Comparison of ENCODE assay signal across 20 mouse cellular contexts in the genomic region with DNA sequence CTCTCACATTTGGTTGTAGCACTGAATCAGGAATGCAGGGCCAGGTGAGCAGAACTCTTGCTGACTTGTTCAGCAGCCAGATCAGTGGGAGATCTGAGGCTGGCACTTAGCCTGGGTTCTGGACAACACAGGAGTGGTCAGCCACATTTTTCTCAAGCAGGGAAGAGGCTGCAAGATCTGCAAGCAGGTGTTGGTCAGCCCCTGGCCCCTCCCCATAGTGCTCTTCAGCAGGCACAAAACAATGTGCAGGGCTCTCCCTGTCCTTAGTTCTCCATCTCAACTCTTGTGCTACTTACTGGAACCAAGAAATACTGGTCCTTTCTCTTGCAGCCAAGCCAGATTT. TPM values are rescaled to one million over a fixed set of nuclear protein-coding genes. Genes with fewer than 3 reads are reported as not detected.
DNase-seq lines count a peak whose midpoint lies in the region; ATAC-seq and TF ChIP-seq lines count a peak whose summit lies in the region.
"Had no signal": no experiment of that assay in that cellular context is flagged by ENCODE, and none has a peak within 500 bp of the region (broad histone marks: within the 10 kb centered on the region; RNA-seq: fewer than 3 reads in every experiment).

No protein-coding gene starts in this region.

- H3K27ac ChIP-seq in gastrocnemius, adult 2 months, result peak overlapping the region; percentile 40; the same call in 1 of the 2 replicates
- peak overlapping the region; percentile 74 for H3K27ac ChIP-seq in kidney, embryonic 15.5 days
- no peak overlapping the region for H3K27ac ChIP-seq in kidney, embryonic 14.5 days (ENCODE audit: low read depth, low read length)
- H3K27ac ChIP-seq: hindbrain, embryonic 12.5 days; left cerebral cortex, adult 2 months; limb, embryonic 12.5 days; liver, embryonic 12.5 days had no signal

- TF ChIP-seq CTCF in gastrocnemius, adult 2 months (IDR thresholded peaks at IDR 0.05), result no peak

- no peaks in the 10 kb centered on the region for H3K9me3 ChIP-seq in kidney, embryonic 15.5 days (replicated peaks)
- H3K9me3 ChIP-seq in kidney, embryonic 14.5 days (ENCODE audit: control insufficient read depth, low read length), result no peaks in the 10 kb centered on the region
- H3K9me3 ChIP-seq: hindbrain, embryonic 12.5 days; limb, embryonic 12.5 days; liver, embryonic 12.5 days had no signal

- intact Hi-C loops in gastrocnemius, adult 2 months (cut with DNase I), result no loop called here
- intact Hi-C loops in left cerebral cortex, postnatal 10 days (cut with DNase I), result no loop called here

- no peak for ATAC-seq in kidney, embryonic 15.5 days (replicated peaks; ENCODE audit: low FRiP score)
- no peak for ATAC-seq in kidney, embryonic 14.5 days (ENCODE audit: low FRiP score, low TSS enrichment)
- ATAC-seq: liver, embryonic 12.5 days had no signal

- no peaks in the 10 kb centered on the region for H3K27me3 ChIP-seq in kidney, embryonic 15.5 days
- H3K27me3 ChIP-seq in kidney, embryonic 14.5 days (ENCODE audit: control insufficient read depth, insufficient read depth, low read length), result no peaks in the 10 kb centered on the region
- H3K27me3 ChIP-seq: CH12.LX; hindbrain, embryonic 12.5 days; limb, embryonic 12.5 days; liver, embryonic 12.5 days had no signal

- DNase-seq in gastrocnemius, adult 2 months, result no peak
- no peak for DNase-seq in gastrocnemius, adult 8-10 months (ENCODE audit: low spot score in 2 of 2)
- peak; percentile 82 for DNase-seq in cerebellum, adult 11-12 months
- peak; percentile 81 to 83 for DNase-seq in cerebellum, postnatal 25 days
- DNase-seq in thymus, postnatal 14 days, result no peak
- DNase-seq in left cerebral cortex, postnatal 10 days (ENCODE audit: extremely low spot score in 1 of 2, low spot score in 2 of 2), result no peak
- DNase-seq: forebrain, postnatal 0 days; lung, adult 2 months; right cerebral cortex, postnatal 4 days had no signal

- no peak overlapping the region for H3K9ac ChIP-seq in kidney, embryonic 15.5 days
- no peak overlapping the region for H3K9ac ChIP-seq in kidney, embryonic 14.5 days (ENCODE audit: low read depth, low read length)
- H3K9ac ChIP-seq: forebrain, postnatal 0 days; hindbrain, embryonic 12.5 days; limb, embryonic 12.5 days; liver, embryonic 12.5 days had no signal

- no peak overlapping the region for H3K4me2 ChIP-seq in kidney, embryonic 15.5 days
- H3K4me2 ChIP-seq in kidney, embryonic 14.5 days (replicated peaks; ENCODE audit: low read depth, low read length), result no peak overlapping the region
- H3K4me2 ChIP-seq: hindbrain, embryonic 12.5 days; limb, embryonic 12.5 days; liver, embryonic 12.5 days had no signal

- H3K36me3 ChIP-seq in kidney, embryonic 15.5 days, result peaks cover 84% of the 10 kb centered on the region
- peaks cover 54% of the 10 kb centered on the region for H3K36me3 ChIP-seq in kidney, embryonic 14.5 days (ENCODE audit: control insufficient read depth, insufficient read depth, low read length)

- peaks cover 13% of the 10 kb centered on the region for H3K4me1 ChIP-seq in kidney, embryonic 15.5 days
- H3K4me1 ChIP-seq in kidney, embryonic 14.5 days (ENCODE audit: control insufficient read depth, insufficient read depth, low read length), result 0 out of 2 replicates have a peak, but pooled peaks cover 2% of the 10 kb centered on the region
- H3K4me1 ChIP-seq: hindbrain, embryonic 12.5 days; limb, embryonic 12.5 days had no signal

- H3K4me3 ChIP-seq in gastrocnemius, adult 2 months, result no peak overlapping the region
- no peak overlapping the region for H3K4me3 ChIP-seq in kidney, embryonic 15.5 days (replicated peaks)
- no peak overlapping the region for H3K4me3 ChIP-seq in kidney, embryonic 14.5 days (ENCODE audit: low read length)
- H3K4me3 ChIP-seq: hindbrain, embryonic 12.5 days; left cerebral cortex, adult 2 months; limb, embryonic 12.5 days; liver, embryonic 12.5 days had no signal

RNA-seq across cellular contexts. Expression of gene Mcam, which starts 10.4 kb away (rescaled TPM):
- 10 to 100 TPM; 17.5 to 24.4 TPM for total RNA-seq in gastrocnemius, adult 2 months (2021)
- total RNA-seq in gastrocnemius, adult 8-10 months (2022), result 10 to 100 TPM; 15.4 to 33.9 (median 26.2) TPM
- 44.2 and 47.0 TPM in 2 replicates for polyA plus RNA-seq in kidney, embryonic 15.5 days (2015; fragmentation: Nextera tagmentation; extraction: Ambion mirVana)
- 26.3 and 39.7 TPM in 2 replicates for polyA plus RNA-seq in kidney, embryonic 14.5 days (2014; fragmentation: Nextera tagmentation; extraction: Ambion mirVana)
- total RNA-seq in left cerebral cortex, postnatal 10 days (2021), result 10 to 100 TPM; 19.2 to 22.2 TPM

RNA-seq across cellular contexts. Expression of gene Rnf26, which starts 31.4 kb away (rescaled TPM):
- 1 to 10 TPM; 3.0 to 3.1 TPM for total RNA-seq in gastrocnemius, adult 2 months (2021)
- 1 to 10 TPM; 1.7 to 2.9 (median 2.6) TPM for total RNA-seq in gastrocnemius, adult 8-10 months (2022)
- 70.9 and 78.3 TPM in 2 replicates for polyA plus RNA-seq in kidney, embryonic 15.5 days (2015; fragmentation: Nextera tagmentation; extraction: Ambion mirVana)
- polyA plus RNA-seq in kidney, embryonic 14.5 days (2014; fragmentation: Nextera tagmentation; extraction: Ambion mirVana), result 51.1 and 78.4 TPM in 2 replicates
- 10 to 100 TPM; 30.1 to 33.4 TPM for total RNA-seq in left cerebral cortex, postnatal 10 days (2021)

RNA-seq across cellular contexts. Expression of gene Gm49380, which starts 31.4 kb away (rescaled TPM):
- 1 to 10 TPM in 1 of 2 experiments, under 1 TPM in 1; 0.71 to 1.4 TPM for total RNA-seq in gastrocnemius, adult 2 months (2021)
- total RNA-seq in gastrocnemius, adult 8-10 months (2022), result under 1 TPM; 0.31 to 0.60 (median 0.38) TPM
- 0.17 and 0.21 TPM in 2 replicates for polyA plus RNA-seq in kidney, embryonic 15.5 days (2015; fragmentation: Nextera tagmentation; extraction: Ambion mirVana)
- 0.09 and 0.14 TPM in 2 replicates for polyA plus RNA-seq in kidney, embryonic 14.5 days (2014; fragmentation: Nextera tagmentation; extraction: Ambion mirVana)
- total RNA-seq in left cerebral cortex, postnatal 10 days (2021), result not detected
- total RNA-seq: CH12.LX; midbrain, postnatal 0 days; neutrophil, adult 5-6 weeks had no signal
- polyA plus RNA-seq: forebrain, postnatal 0 days; liver, embryonic 12.5 days; lung, adult 2 months had no signal

RNA-seq across cellular contexts. Expression of gene C1qtnf5, which starts 37.6 kb away (rescaled TPM):
- total RNA-seq in gastrocnemius, adult 2 months (2021), result 1 to 10 TPM; 2.5 to 7.6 TPM
- 1 to 10 TPM; 1.6 to 4.2 (median 3.0) TPM for total RNA-seq in gastrocnemius, adult 8-10 months (2022)
- polyA plus RNA-seq in kidney, embryonic 15.5 days (2015; fragmentation: Nextera tagmentation; extraction: Ambion mirVana), result 4.5 and 5.2 TPM in 2 replicates
- polyA plus RNA-seq in kidney, embryonic 14.5 days (2014; fragmentation: Nextera tagmentation; extraction: Ambion mirVana), result 4.6 and 5.4 TPM in 2 replicates
- total RNA-seq in left cerebral cortex, postnatal 10 days (2021), result 10 to 100 TPM; 11.2 to 12.1 TPM
- total RNA-seq: CH12.LX; neutrophil, adult 5-6 weeks had no signal

RNA-seq across cellular contexts. Expression of gene Mfrp, which starts 43.2 kb away (rescaled TPM):
- total RNA-seq in gastrocnemius, adult 2 months (2021), result not detected
- total RNA-seq in gastrocnemius, adult 8-10 months (2022), result not detected
- 0.13 TPM in 1 of 2 replicates, not detected in the other for polyA plus RNA-seq in kidney, embryonic 15.5 days (2015; fragmentation: Nextera tagmentation; extraction: Ambion mirVana)
- 0.14 TPM in 1 of 2 replicates, not detected in the other for polyA plus RNA-seq in kidney, embryonic 14.5 days (2014; fragmentation: Nextera tagmentation; extraction: Ambion mirVana)
- total RNA-seq in left cerebral cortex, postnatal 10 days (2021), result under 1 TPM in 1 of 2 experiments, not detected in 1; 0.17 TPM
- total RNA-seq: CH12.LX; neutrophil, adult 5-6 weeks had no signal
- polyA plus RNA-seq: embryonic facial prominence, embryonic 14.5 days; heart, embryonic 16.5 days; liver, embryonic 12.5 days had no signal

Comparison
In these comparisons a context has a peak if more than half of its experiments do, and no peak if none do; other contexts are left out.
1. DNase-seq: peak in cerebellum, adult 11-12 months (single experiment) and cerebellum, postnatal 25 days (2 of 2); none in gastrocnemius, adult 2 months (single experiment), gastrocnemius, adult 8-10 months (0 of 2), thymus, postnatal 14 days (single experiment) and left cerebral cortex, postnatal 10 days (0 of 2).
2. RNA of gene Rnf26, which starts 31.4 kb away (total RNA-seq): 30.1 to 33.4 TPM in left cerebral cortex, postnatal 10 days; 3.0 to 3.1 TPM in gastrocnemius, adult 2 months and 1.7 to 2.9 TPM in gastrocnemius, adult 8-10 months; every median in the first group is over 4 times any median in the second.